Mouse (Mus musculus) fibroblast of lung, adult 2 months (primary cell): Measurements from ENCODE around the gene Pik3c2b.
A peak's percentile ranks its signal among the peaks of the same experiment; 100 is the strongest.

Source experiments
- DNase-seq: peaks from one replicate; pipeline ENCODE4 v3.0.0-alpha.2; 2011; ENCODE audit warnings: low read depth

Gene Pik3c2b

DNA sequence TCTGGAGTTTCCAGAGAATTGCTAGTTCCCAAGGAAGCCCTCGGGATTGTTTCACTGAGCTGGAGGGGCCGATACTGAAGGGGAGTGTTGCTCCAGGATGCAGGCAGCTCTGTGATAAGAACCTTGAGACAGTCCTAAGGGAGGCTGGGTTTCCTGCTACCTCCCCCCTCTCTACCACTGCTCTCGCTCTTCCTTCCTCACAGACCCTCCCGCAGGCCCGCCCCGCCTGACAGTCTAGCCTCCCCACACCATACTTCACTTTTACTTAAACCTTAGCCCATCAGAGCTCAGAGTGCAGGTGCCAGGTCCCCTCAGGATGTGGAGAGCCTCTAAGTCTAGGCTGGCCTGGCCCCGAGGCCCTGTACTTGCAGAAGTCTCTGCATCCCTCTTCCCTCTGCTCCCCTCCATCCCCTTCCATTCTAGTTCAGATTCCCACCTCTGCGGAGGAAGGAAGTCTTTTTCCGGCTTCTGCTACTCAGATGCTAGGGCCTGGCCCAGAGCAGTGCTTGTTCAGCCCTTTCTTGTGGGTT is 27.9 kb downstream of the Pik3c2b start:
- no peak for DNase-seq

DNA sequence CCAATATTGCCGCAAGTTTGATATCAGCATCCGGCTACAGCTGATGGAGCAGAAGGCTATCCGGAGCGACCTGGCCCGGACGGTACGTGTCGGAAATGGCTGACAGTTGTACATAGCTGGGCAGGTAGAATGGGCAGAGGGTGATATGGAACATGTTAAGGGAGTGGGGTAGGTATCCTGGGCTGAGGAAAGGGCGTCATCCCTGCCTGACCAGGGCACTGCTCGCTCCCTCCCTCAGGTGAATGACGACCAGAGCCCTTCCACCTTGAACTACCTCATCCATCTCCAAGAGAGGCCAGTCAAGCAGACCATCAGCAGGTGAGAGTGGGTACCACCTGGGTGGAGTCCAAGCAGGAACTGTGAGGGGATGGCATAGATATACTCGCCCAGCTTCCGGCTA is 29.1 kb downstream of the Pik3c2b start:
- DNase-seq, result no peak

DNA sequence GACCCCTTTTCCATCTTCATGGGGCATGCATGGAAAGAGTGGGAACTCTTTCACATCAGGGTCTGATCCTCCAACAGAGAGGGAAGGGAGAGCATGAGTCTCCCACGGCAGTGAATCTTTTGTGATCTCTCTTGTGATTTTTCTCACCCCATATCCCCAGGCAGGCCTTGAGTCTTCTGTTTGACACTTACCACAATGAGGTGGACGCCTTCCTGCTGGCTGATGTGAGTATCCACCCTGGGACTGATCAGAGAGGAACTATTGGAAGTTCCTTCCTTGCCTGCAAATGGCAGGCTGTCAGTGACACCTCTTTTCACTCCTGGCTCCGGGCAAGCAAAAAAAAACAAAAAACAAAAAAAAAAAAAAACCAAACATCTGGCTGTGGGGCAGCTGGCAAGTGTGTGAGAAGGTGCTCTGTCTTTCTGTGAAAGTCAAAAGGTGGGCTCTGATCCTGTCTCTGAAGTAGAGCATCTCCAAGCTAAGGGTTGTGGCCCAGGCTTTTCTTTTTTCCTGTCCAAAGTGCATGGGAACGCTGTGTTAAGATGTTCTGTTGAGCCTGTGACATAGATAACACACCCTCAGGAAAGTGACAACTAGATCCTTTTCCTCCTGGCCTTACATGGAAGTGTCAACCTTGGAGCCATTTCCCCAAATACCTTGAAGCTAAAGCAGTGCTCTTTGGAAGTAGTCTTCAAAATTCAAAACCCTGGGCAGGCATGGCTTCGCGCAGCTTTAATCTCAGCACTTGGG is 30.4 kb downstream of the Pik3c2b start:
- DNase-seq, result no peak

DNA sequence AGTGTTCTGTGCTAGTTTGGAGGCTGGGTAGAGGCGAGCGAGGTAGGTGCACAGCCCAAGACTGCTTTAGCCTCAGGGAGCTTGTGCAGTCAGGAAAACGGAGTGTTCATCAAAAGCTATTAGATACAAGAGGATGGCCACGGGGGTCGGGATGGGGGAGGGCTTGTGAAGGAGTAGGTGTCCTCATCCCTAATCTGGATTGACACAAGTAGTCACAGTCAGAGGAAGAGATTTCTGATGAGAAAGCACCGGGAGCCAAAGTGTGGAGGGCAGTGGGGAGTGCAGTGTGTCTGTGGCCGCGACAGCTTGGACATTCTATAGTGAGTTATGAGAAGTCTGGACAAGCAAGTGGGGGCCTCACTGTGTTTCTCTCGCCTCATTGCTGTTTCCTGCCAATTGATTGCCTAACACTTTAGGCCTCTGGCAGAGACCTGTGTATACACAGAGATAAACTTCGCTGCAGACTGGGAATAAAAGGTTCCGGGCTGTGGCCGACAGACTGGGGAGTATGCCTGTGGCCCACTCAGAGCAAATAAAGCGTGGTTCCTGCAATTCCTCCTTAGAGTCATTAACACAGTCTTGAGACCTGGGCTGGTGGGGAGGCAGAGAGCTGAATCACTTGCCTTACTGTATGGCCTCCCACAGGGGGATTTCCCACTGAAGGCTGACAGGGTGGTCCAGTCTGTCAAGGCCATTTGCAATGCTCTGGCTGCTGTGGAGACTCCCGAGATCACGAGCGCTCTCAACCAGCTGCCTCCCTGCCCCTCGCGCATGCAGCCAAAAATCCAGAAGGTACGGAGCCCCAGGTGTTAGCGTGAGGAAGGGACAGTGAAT is 31.4 kb downstream of the Pik3c2b start:
- peak; percentile 14 for DNase-seq

DNA sequence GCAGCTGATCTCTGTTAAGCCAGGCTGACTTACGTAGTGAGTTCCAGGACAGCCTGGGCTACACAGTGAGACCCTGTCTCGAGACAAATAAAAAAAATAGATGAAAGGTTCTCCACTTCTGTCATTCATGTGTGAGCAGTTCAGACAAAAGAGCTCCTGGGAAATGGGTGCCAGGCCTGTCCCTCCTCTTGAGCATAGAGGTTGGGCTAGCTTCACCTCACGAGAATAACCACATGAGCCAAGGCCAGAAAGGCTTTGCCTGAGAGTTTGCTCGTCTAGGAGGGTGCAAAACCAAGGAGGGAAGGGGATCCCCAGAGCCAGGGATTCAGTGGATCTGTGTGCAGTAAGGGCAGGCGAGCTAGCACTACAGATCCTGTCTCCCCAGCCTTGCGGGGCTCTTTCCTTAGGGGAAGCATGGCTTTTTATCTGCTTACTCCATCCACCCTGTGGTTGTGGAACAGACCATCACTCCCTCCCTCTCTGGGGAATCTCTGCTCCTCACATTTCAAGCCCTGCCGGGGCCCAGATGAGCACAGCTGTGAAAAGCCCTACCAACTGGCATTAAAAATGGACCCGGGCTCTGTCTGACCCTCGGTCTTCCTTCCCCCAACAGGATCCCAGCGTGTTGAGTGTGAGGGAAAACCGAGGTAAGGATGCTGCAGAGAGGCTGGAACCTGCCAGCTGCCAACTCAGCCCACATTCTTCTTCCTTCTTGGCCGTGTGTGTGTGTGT is 32.3 kb downstream of the Pik3c2b start:
- no peak for DNase-seq

- no peak for DNase-seq
These were observed 32.9 kb downstream of the Pik3c2b start for GRCm38 (mm10) chr1:133078338-133078727.

- DNase-seq, result no peak
These were observed 34.0 kb downstream of the Pik3c2b start for GRCm38 (mm10) chr1:133079509-133079908.

DNA sequence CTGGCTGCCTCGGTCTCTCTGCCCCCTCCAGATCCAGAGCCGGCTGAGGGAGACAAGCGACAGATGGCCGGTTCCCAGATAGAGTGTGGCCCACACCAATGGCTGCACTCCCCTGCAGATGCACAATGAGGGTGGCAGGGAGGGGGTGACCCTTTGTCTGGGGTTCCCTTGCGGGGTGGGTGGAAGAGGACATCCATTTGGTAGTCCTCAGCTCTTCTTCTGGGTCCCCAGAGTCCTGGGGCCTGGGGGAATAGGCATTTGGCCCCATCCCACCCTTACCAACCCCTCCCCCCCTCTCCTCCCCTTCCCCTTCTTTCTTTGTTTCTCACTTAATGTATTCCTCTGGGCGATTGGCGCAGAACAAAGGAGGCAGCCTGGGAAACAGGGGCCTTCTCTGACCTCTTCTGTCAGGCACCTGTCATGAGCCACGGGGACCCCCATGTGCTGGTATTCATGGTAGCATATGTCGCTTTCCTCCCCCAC is 34.7 kb downstream of the Pik3c2b start:
- no peak for DNase-seq

DNA sequence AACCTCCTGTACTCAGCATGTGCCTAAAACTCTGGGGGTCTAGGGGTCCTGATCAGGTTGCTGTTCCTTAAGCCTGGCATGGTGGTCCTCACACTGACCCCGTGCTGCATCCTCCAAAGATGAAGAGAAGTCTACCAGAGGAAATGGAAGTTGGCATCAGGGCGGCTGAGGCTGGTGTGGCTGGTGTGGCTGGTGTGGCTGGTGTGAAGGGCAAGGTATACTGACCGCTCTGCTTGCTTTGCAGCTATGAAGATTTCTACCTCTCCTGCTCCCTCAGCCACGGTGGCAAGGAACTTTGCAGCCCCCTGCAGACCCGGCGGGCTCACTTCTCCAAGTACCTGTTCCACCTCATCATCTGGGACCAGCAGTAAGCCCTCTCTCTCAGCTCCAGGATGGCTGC is 35.2 kb downstream of the Pik3c2b start:
- no peak for DNase-seq

GRCm38 (mm10) chr1:133083003-133083546 is 37.6 kb downstream of the Pik3c2b start:
- no peak for DNase-seq

DNA sequence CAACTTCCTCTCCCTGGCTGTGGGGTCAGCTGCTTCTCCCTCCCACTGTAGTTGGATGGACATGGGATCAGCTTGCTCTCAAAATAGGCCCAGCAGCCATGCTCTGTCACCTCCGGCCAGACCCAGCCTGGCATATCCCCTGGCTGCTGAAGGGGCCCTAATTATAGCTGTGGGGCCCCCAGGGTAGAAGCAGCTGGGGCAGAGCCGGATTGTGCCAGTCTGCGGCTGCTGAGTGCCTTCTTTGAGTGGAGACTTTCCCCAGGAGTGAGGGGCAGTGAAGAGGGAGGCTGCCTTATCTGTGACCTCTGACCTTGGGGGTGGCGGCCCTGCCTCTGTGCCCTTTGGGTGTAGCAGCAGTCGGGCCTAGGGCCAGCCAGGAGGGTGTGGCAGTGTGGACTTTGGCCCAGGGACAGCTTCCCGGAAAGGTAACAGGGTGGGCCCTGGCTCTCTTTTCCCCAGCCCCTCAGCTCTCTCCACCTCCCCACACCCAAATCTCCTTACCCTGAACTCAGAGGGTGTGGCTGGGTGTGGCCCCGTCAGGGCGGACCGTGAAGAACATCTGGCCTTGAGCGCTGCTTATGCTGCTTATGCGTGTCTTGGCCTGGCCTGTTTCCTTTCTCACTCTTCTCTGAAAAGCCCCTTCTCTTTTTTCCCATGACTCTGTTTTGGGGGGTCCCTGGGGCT is 38.6 kb downstream of the Pik3c2b start:
- no peak for DNase-seq

DNA sequence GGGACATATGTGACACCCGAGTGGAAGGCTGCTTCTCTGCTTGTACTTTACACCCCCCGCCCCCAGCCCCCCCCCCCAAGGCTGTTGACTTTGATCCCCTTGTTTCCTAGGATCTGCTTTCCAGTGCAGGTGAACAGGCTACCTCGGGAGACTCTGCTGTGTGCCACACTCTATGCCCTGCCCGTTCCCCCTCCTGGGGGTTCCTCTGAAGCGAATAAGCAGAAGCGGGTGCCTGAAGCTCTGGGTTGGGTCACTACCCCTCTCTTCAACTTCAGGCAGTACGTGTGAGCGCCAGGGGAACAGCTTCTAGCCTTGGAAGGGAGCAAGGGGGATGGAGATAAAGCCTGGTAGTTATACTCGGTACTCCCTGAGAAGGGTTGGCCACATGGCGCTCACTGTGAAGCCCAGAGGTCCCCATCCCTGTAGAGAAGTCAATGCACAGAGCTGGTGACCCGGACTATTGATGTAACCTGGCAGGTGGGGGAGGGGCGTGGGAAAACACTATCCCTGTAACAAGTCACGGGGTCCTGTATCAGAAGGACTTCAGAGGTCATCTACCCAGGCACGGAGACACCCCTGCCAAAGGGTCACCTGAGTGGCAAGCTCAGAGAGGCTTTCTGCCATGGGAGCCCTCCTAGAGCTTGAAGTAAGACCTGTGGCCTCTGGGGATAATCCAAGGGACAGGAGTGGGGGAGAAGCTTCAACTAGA is 39.4 kb downstream of the Pik3c2b start:
- no peak for DNase-seq

- DNase-seq, result no peak
These were observed 39.9 kb downstream of the Pik3c2b start for GRCm38 (mm10) chr1:133085417-133085742.

DNA sequence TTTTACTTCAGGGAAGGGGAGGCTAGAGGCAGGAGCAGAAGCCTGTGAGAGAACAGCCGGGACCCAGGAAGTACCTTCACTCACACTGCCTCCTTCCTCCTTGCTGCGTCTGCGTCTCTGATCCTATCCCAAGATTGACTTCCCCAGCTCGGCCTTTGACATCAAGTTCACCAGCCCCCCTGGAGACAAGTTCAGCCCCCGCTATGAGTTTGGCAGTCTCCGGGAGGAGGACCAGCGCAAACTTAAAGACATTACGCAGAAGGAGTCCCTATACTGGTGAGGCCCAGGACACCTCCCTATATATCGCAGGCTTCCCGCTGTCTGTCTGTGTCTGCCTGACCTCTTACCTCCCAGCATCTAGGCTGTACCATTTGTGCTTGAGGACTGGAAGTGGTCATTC is 41.3 kb downstream of the Pik3c2b start:
- DNase-seq, result no peak

DNA sequence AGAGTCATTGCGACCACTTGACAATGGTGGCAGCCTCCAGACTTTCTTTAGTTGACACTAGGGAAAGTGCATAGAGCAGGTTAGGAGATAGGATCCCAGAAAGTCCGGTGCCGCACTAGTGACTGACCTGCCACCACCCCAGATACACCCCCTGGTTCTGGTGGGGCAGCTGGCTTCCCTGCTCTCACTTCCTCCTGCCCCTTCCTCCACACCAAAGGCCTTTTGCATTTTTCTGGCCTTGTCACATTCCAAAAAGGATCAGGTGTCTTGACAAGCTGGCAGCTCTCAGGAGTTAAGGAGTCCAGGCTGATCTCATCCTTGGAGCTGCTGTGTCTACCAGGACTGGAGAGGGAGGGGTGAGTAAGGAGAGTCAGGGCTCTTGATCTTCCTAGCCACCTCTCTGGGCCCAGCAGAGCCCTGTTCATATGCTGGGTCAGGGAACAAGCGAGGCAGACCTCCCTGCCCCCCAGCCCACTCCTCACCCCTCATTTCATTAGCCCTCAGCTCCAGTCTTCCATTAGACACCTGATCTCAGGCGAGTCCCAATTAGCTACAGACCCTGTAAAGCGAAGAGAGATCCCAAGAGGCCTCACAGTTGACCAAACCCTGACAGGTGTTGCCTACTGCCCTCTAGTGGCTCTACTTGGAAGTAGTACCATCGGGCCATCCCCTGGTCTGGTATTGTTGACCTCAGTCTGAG is 41.9 kb downstream of the Pik3c2b start:
- peak; percentile 20 for DNase-seq

DNA sequence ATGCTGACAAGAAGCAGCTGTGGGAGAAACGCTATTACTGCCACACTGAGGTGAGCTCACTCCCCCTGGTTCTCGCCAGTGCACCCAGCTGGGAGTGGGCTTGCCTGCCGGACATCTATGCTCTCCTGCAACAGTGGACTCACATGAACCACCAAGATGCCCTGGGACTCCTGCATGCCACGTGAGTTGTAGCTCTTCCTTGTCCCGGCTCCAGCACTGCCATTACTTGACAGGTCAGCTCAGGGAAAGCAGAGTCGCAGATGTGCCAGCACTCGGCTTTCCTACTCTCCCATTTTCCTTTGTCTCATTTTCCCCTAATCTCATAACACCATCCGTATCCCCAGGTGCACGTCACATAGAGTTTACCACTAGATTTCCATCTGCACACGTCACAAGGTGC is 42.7 kb downstream of the Pik3c2b start:
- DNase-seq, result no peak

DNA sequence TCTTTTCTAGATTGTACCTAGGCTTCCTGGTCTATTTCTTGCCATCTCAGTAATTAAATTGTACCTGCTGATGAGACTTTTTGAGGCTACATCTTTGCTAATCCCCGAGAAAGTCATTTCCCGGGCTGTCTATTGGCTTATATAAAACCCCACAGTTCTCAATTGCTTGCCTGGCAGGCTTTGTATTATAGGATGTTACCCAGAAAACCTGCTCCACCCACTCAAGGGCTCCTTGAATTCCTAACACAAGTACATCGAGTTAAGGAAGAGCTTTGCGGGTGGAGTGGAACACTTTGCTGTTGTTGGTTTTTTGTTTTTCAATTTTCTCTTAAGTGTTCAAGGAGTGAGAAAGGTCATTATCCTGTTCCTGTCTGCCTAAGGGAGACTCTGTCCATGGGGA is 43.9 kb downstream of the Pik3c2b start:
- no peak for DNase-seq

- DNase-seq, result no peak
These were observed 45.2 kb downstream of the Pik3c2b start for GRCm38 (mm10) chr1:133090641-133091040.

DNA sequence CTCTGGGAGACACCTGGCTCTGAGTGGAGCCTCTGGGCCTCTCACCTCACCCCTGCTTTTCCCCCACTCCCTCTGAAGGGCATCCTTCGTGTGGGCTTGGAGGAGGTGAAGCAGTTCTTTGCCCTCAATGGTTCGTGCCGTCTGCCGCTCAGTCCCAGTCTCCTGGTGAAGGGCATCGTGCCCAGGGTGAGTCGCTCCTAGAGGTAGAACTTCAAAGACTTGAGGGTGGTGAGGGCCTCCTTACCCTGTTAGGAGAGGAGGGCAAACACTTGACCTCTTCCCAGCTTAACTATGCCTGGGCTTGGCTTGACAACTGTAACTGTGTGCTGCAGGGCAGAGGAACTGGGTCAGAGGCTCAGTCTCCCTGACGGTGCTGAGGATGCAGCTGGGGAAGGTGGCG is 46.0 kb downstream of the Pik3c2b start:
- DNase-seq, result no peak

GRCm38 (mm10) chr1:133093719-133094118 is 48.3 kb downstream of the Pik3c2b start:
- DNase-seq, result no peak
